In genomic region chr5:143037201-143037600, GRCm38 (mm10) we compare ENCODE assay signal across 8 mouse cellular contexts.
A peak's percentile ranks its signal among the peaks of the same experiment; 100 is the strongest.
DNase-seq lines count a peak whose midpoint lies in the region; ATAC-seq and TF ChIP-seq lines count a peak whose summit lies in the region.

No protein-coding gene starts in this region.

- H3K27ac ChIP-seq in lung, embryonic 14.5 days (ENCODE audit: low read depth) = no peak overlapping the region
- no peak overlapping the region for H3K27ac ChIP-seq in forebrain, embryonic 10.5 days

- peak; percentile 81 for TF ChIP-seq CTCF in lung, embryonic 14.5 days (IDR thresholded peaks at IDR 0.05; ENCODE audit: low read depth)
- no peak for TF ChIP-seq CTCF in lung, adult 2 months (IDR thresholded peaks at IDR 0.05; ENCODE audit: insufficient read depth, low read length)

- no peaks in the 10 kb centered on the region for H3K4me1 ChIP-seq in lung, embryonic 14.5 days (ENCODE audit: insufficient read depth)
- H3K4me1 ChIP-seq in lung, adult 2 months (ENCODE audit: control insufficient read depth, insufficient read depth, low read length) = peaks cover 2% of the 10 kb centered on the region; the same call in 1 of the 2 replicates
- H3K4me1 ChIP-seq in forebrain, embryonic 10.5 days = peaks cover 11% of the 10 kb centered on the region

- H3K36me3 ChIP-seq in lung, embryonic 14.5 days (ENCODE audit: insufficient read depth) = peaks cover 3% of the 10 kb centered on the region; the same call in 1 of the 2 replicates
- peaks cover 29% of the 10 kb centered on the region; the same call in 1 of the 2 replicates for H3K36me3 ChIP-seq in forebrain, embryonic 10.5 days (replicated peaks)

- no peak overlapping the region for H3K9ac ChIP-seq in lung, embryonic 14.5 days

- no peak overlapping the region for H3K4me2 ChIP-seq in lung, embryonic 14.5 days

- H3K9me3 ChIP-seq in lung, embryonic 14.5 days (ENCODE audit: low read depth, low read length) = no peaks in the 10 kb centered on the region
- H3K9me3 ChIP-seq in forebrain, embryonic 10.5 days = no peaks in the 10 kb centered on the region

- H3K27me3 ChIP-seq in lung, embryonic 14.5 days (ENCODE audit: insufficient read depth, low read length) = no peaks in the 10 kb centered on the region
- no peaks in the 10 kb centered on the region for H3K27me3 ChIP-seq in forebrain, embryonic 10.5 days (ENCODE audit: poor library complexity, severe bottlenecking)

- H3K4me3 ChIP-seq in lung, embryonic 14.5 days (ENCODE audit: low read depth, low read length) = no peak overlapping the region
- H3K4me3 ChIP-seq in lung, adult 2 months (replicated peaks; ENCODE audit: extremely low read depth, low read depth, low read length) = no peak overlapping the region
- no peak overlapping the region for H3K4me3 ChIP-seq in forebrain, embryonic 10.5 days

- no peak for DNase-seq in frontal cortex, postnatal 10 days (ENCODE audit: low spot score in 2 of 2)
- peak; percentile 84 for DNase-seq in lung, embryonic 14.5 days
- DNase-seq in lung, adult 2 months = no peak
- peak; percentile 55 for DNase-seq in c-Kit-positive CD71-negative TER-119-negative erythroid progenitor cells, embryonic 14.5 days (ENCODE audit: low read depth)
- DNase-seq in induced T-regulatory cell, adult 2 months (ENCODE audit: low read depth) = peak; percentile 74
- peak; percentile 55 for DNase-seq in retina, postnatal 7 days (ENCODE audit: low read depth, low spot score)
- no peak for DNase-seq in forebrain, embryonic 10.5 days (ENCODE audit: extremely low spot score, low spot score)

- ATAC-seq in frontal cortex, adult (ENCODE audit: low TSS enrichment) = peak; percentile 81
- ATAC-seq in lung, embryonic 14.5 days (ENCODE audit: insufficient read depth) = no peak

- 21% methylated on average over 1 of the region's 1 CpGs for WGBS in lung, embryonic 14.5 days
- 21% methylated on average over 1 of the region's 1 CpGs for WGBS in lung, adult 2 months
- WGBS in forebrain, embryonic 10.5 days = 27% methylated on average over 1 of the region's 1 CpGs

- no peak for TF ChIP-seq POLR2A in lung, adult 2 months (IDR thresholded peaks at IDR 0.05; ENCODE audit: borderline replicate concordance, extremely low read depth, low read depth, low read length)

Comparison
In these comparisons a context has a peak if more than half of its experiments do, and no peak if none do; other contexts are left out.
1. DNase-seq: peak in lung, embryonic 14.5 days (single experiment), c-Kit-positive CD71-negative TER-119-negative erythroid progenitor cells, embryonic 14.5 days (single experiment), induced T-regulatory cell, adult 2 months (single experiment) and retina, postnatal 7 days (single experiment); none in frontal cortex, postnatal 10 days (0 of 2), lung, adult 2 months (single experiment) and forebrain, embryonic 10.5 days (single experiment).